Mouse (Mus musculus) lung, embryonic 16.5 days (tissue): ENCODE results near the gene Gimap8. TPM values are rescaled to one million over a fixed set of nuclear protein-coding genes. Genes with fewer than 3 reads are reported as not detected.

Experiments
- ATAC-seq: fragments of 200-750 bp; cut with Nextera tagmentation; 2 replicates; pipeline ENCODE4 v1.8.0; 2017; ENCODE audit warnings: low read depth, mild to moderate bottlenecking, moderate library complexity
- H3K27ac ChIP-seq: fragments of 300-500 bp; sonication (generic); 2 replicates; pipeline ENCODE4 v1.5.1; 2014; ENCODE audit warnings: mild to moderate bottlenecking, control low read depth, low read length
- H3K27me3 ChIP-seq: fragments of 300-500 bp; sonication (generic); 2 replicates; pipeline ENCODE4 v1.6.1; 2014; ENCODE audit warnings: low read depth, low read length, mixed read lengths; ENCODE audit not compliant: control insufficient read depth, insufficient read depth
- H3K36me3 ChIP-seq: fragments of 300-500 bp; sonication (generic); 2 replicates; pipeline ENCODE4 v1.6.1; 2014; ENCODE audit warnings: low read length; ENCODE audit not compliant: control insufficient read depth, insufficient read depth
- H3K4me1 ChIP-seq: fragments of 300-500 bp; sonication (generic); replicated peaks from 2 replicates; pipeline ENCODE4 v1.6.1; 2014; ENCODE audit warnings: low read length, mixed read lengths; ENCODE audit not compliant: control insufficient read depth, insufficient read depth
- H3K4me2 ChIP-seq: fragments of 300-500 bp; sonication (generic); 2 replicates; pipeline ENCODE4 v1.6.1; 2014; ENCODE audit warnings: low read depth, low read length, control low read depth
- H3K4me3 ChIP-seq: fragments of 300-500 bp; sonication (generic); 2 replicates; pipeline ENCODE4 v1.5.1; 2014; ENCODE audit warnings: mild to moderate bottlenecking, low read length, control low read depth
- H3K9ac ChIP-seq: fragments of 300-500 bp; sonication (generic); 2 replicates; pipeline ENCODE4 v1.6.1; 2014; ENCODE audit warnings: low read length, control low read depth
- H3K9me3 ChIP-seq: fragments of 300-500 bp; sonication (generic); 2 replicates; pipeline ENCODE4 v1.6.1; 2016; ENCODE audit warnings: low read length; ENCODE audit not compliant: control insufficient read depth
- WGBS: fragments of 180-500 bp; shearing (Covaris S2); extraction: QIAGEN DNeasy Blood & Tissue Kit; methylation state at CpG from one replicate; pipeline ENCODE4 v1.1.7; 2014; 5-methylcytosine and 5-hydroxymethylcytosine counted together
- polyA plus RNA-seq: library from polyadenylated mRNA; unstranded; fragments of >200 nt; fragmentation: Nextera tagmentation; extraction: Ambion mirVana; gene quantifications from 2 replicates; pipeline ENCODE4 v1.2.1, GENCODE M21; 2015

The Gimap8 gene
- polyA plus RNA-seq, 1 experiment from 2014 or later = 5.9 TPM

- no peaks in the 10 kb centered on the region for H3K4me1 ChIP-seq
- H3K4me3 ChIP-seq = no peak overlapping the region
- 0 out of 2 replicates have a peak, but pooled peaks cover 2% of the 10 kb centered on the region for H3K36me3 ChIP-seq
- no peak overlapping the region for H3K4me2 ChIP-seq
- ATAC-seq = no peak
- no peaks in the 10 kb centered on the region for H3K9me3 ChIP-seq
- WGBS = 91% methylated on average over 9 of the region's 9 CpGs
- no peak overlapping the region for H3K27ac ChIP-seq
- no peaks in the 10 kb centered on the region for H3K27me3 ChIP-seq
- no peak overlapping the region for H3K9ac ChIP-seq
Observed at GRCm38 (mm10) chr6:48674291-48675058, 27.4 kb downstream of the Gimap8 start.

- Histone ChIP-seq H3K9me3 (no peaks in the 10 kb centered on the region), H3K4me2 (peak overlapping the region; percentile 50), H3K27ac (no peak overlapping the region), H3K27me3 (no peaks in the 10 kb centered on the region), H3K9ac (peak overlapping the region; percentile 58), H3K36me3 (0 out of 2 replicates have a peak, but pooled peaks cover 2% of the 10 kb centered on the region), H3K4me3 (peak overlapping the region; percentile 46), H3K4me1 (no peaks in the 10 kb centered on the region)
- WGBS = 41% methylated on average over 10 of the region's 10 CpGs
- ATAC-seq = 0 out of 2 replicates have a peak, but pooled peaks have one; percentile 10
Observed at GRCm38 (mm10) chr6:48675400-48675930, 28.4 kb downstream of the Gimap8 start.

GRCm38 (mm10) chr6:48675931-48676859 lies 29.2 kb downstream of the Gimap8 start, which contains the start of gene Gimap9:
Gimap9 (plus strand) TSS chr6:48676129.
- Histone ChIP-seq H3K4me3 (peak within 1 kb of the TSS; percentile 46), H3K27me3 (no peaks in the 10 kb centered on the region), H3K36me3 (0 out of 2 replicates have a peak, but pooled peaks cover 2% of the 10 kb centered on the region), H3K4me2 (peak within 1 kb of the TSS; percentile 50), H3K4me1 (no peaks in the 10 kb centered on the region), H3K27ac (peak within 1 kb of the TSS; percentile 52; the same call in 1 of the 2 replicates), H3K9ac (peak within 1 kb of the TSS; percentile 58), H3K9me3 (no peaks in the 10 kb centered on the region)
- WGBS = 26% methylated on average over 12 of the region's 13 CpGs
- peak; percentile 60 for ATAC-seq

- no peak for ATAC-seq
- WGBS = 79% methylated on average over 5 of the region's 5 CpGs
Observed at GRCm38 (mm10) chr6:48676860-48677415, 29.9 kb downstream of the Gimap8 start.

GRCm38 (mm10) chr6:48677492-48678345 lies 30.7 kb downstream of the Gimap8 start:
- no peak overlapping the region for H3K9ac ChIP-seq
- no peaks in the 10 kb centered on the region for H3K27me3 ChIP-seq
- 88% methylated on average over 17 of the region's 17 CpGs for WGBS
- H3K4me2 ChIP-seq = peak overlapping the region; percentile 50; the same call in 1 of the 2 replicates
- no peak overlapping the region for H3K4me3 ChIP-seq
- H3K9me3 ChIP-seq = no peaks in the 10 kb centered on the region
- 0 out of 2 replicates have a peak, but pooled peaks cover 2% of the 10 kb centered on the region for H3K36me3 ChIP-seq
- H3K27ac ChIP-seq = no peak overlapping the region
- H3K4me1 ChIP-seq = no peaks in the 10 kb centered on the region
- ATAC-seq = no peak

More at GRCm38 (mm10) chr6:48676860-48677415, 29.9 kb downstream of the Gimap8 start:
- H3K9me3 ChIP-seq = no peaks in the 10 kb centered on the region
- H3K4me2 ChIP-seq = peak overlapping the region; percentile 50
- H3K36me3 ChIP-seq = 0 out of 2 replicates have a peak, but pooled peaks cover 2% of the 10 kb centered on the region
- H3K4me1 ChIP-seq = no peaks in the 10 kb centered on the region
- H3K27ac ChIP-seq = no peak overlapping the region
- H3K4me3 ChIP-seq = peak overlapping the region; percentile 16; the same call in 1 of the 2 replicates
- no peak overlapping the region for H3K9ac ChIP-seq
- no peaks in the 10 kb centered on the region for H3K27me3 ChIP-seq

GRCm38 (mm10) chr6:48678391-48678790 lies 31.4 kb downstream of the Gimap8 start:
- Histone ChIP-seq H3K9me3 (no peaks in the 10 kb centered on the region), H3K36me3 (0 out of 2 replicates have a peak, but pooled peaks cover 2% of the 10 kb centered on the region), H3K4me1 (no peaks in the 10 kb centered on the region), H3K4me3 (no peak overlapping the region), H3K9ac (no peak overlapping the region), H3K27ac (no peak overlapping the region), H3K27me3 (no peaks in the 10 kb centered on the region), H3K4me2 (no peak overlapping the region)
- no peak for ATAC-seq
- WGBS = 57% methylated on average over 4 of the region's 4 CpGs

GRCm38 (mm10) chr6:48679701-48680100 lies 32.7 kb downstream of the Gimap8 start:
- no peak overlapping the region for H3K27ac ChIP-seq
- WGBS = 71% methylated on average over 6 of the region's 6 CpGs
- 0 out of 2 replicates have a peak, but pooled peaks cover 2% of the 10 kb centered on the region for H3K36me3 ChIP-seq
- ATAC-seq = no peak
- H3K9me3 ChIP-seq = no peaks in the 10 kb centered on the region
- H3K4me2 ChIP-seq = no peak overlapping the region
- H3K4me3 ChIP-seq = no peak overlapping the region
- no peaks in the 10 kb centered on the region for H3K27me3 ChIP-seq
- no peaks in the 10 kb centered on the region for H3K4me1 ChIP-seq
- H3K9ac ChIP-seq = no peak overlapping the region

GRCm38 (mm10) chr6:48680421-48680820 lies 33.4 kb downstream of the Gimap8 start:
- no peak overlapping the region for H3K9ac ChIP-seq
- no peaks in the 10 kb centered on the region for H3K9me3 ChIP-seq
- 0 out of 2 replicates have a peak, but pooled peaks cover 2% of the 10 kb centered on the region for H3K36me3 ChIP-seq
- H3K4me2 ChIP-seq = no peak overlapping the region
- no peaks in the 10 kb centered on the region for H3K27me3 ChIP-seq
- 78% methylated on average over 5 of the region's 5 CpGs for WGBS
- no peak for ATAC-seq
- no peak overlapping the region for H3K4me3 ChIP-seq
- no peak overlapping the region for H3K27ac ChIP-seq
- H3K4me1 ChIP-seq = no peaks in the 10 kb centered on the region
